Mouse (Mus musculus) lung, adult 2 months (tissue): ENCODE results near the gene Armh3.

Experiments used
- CTCF ChIP-seq: fragments of 200-500 bp; IDR thresholded peaks from 2 replicates; pipeline ENCODE4 v1.5.1; 2011; ENCODE audit warnings: mild to moderate bottlenecking, low read length, control low read depth; ENCODE audit not compliant: insufficient read depth
- POLR2A ChIP-seq: fragments of 200-500 bp; IDR thresholded peaks from 2 replicates; pipeline ENCODE4 v1.6.1; 2011; ENCODE audit warnings: low read depth, mild to moderate bottlenecking, control low read depth, low read length, borderline replicate concordance; ENCODE audit errors: extremely low read depth

GRCm38 (mm10) chr19:46005680-46006079, 7.4 kb upstream of the Armh3 start:
- TF ChIP-seq POLR2A, result no peak
- no peak for TF ChIP-seq CTCF
